1 mouse cellular context compared by ENCODE assay signal in the genomic region with DNA sequence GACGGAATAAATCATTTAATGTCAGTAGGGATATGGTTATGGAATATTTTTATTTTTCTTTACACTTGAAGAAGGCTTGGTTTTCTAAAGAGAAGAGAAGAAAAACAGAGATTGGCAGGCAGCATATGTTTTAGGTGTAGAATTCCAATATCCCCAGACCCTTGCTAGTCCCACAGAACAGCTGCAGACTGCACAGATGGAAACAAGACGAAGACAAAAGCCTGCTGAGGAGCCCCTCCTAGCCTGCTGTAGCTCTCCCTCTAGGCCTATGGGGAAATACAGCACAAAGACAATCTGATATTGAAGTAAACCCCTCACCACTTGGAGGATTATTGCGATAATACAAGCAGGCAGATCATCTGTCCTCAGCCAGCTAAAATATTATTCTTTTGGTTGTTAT.
TF ChIP-seq lines count a peak whose summit lies in the region.

No protein-coding gene starts in this region.

TF ChIP-seq in myocyte, 11 proteins besides CTCF, POLR2A, EP300 and RAD21:
- no peak for TF ChIP-seq MAX (IDR thresholded peaks at IDR 0.05; ENCODE audit: low read depth)
- no peak for TF ChIP-seq TCF3 (IDR thresholded peaks at IDR 0.05; ENCODE audit: insufficient read length, low read depth)
- peak in 1 of 3 experiments; percentile 22 for TF ChIP-seq MYOG (IDR thresholded peaks at IDR 0.05; ENCODE audit: control insufficient read depth in 1 of 3, insufficient read depth in 1 of 3, insufficient read length in 2 of 3, low read depth in 2 of 3)
- TF ChIP-seq MYOD1 (IDR thresholded peaks at IDR 0.05; ENCODE audit: control insufficient read depth in 1 of 3, insufficient read length in 2 of 3, low read depth in 2 of 3), result peak in 1 of 3 experiments; percentile 73
- no peak for TF ChIP-seq SRF (IDR thresholded peaks at IDR 0.05; ENCODE audit: control insufficient read depth, insufficient read length, low read depth)
- no peak for TF ChIP-seq REST (IDR thresholded peaks at IDR 0.05; ENCODE audit: insufficient read depth, insufficient read length)
